Mouse (Mus musculus) stomach, embryonic 14.5 days (tissue): ENCODE measurements around the gene Tead2. TPM values are rescaled to one million over a fixed set of nuclear protein-coding genes. Genes with fewer than 3 reads are reported as not detected.

Source experiments
- ATAC-seq: fragments of 200-750 bp; cut with Nextera tagmentation; 2 replicates; pipeline ENCODE4 v1.8.0; 2017; ENCODE audit warnings: low read depth, moderate TSS enrichment; ENCODE audit not compliant: insufficient number of reproducible peaks, insufficient read depth, low FRiP score
- H3K27ac ChIP-seq: fragments of 300-500 bp; sonication (generic); 2 replicates; pipeline ENCODE4 v1.5.1; 2014; ENCODE audit warnings: mild to moderate bottlenecking, low read length, moderate library complexity, mixed read lengths
- H3K27me3 ChIP-seq: fragments of 300-500 bp; sonication (generic); 2 replicates; pipeline ENCODE4 v1.6.1; 2014; ENCODE audit warnings: low read length, control low read depth, mixed read lengths; ENCODE audit not compliant: control insufficient read depth, insufficient read depth
- H3K36me3 ChIP-seq: fragments of 300-500 bp; sonication (generic); 2 replicates; pipeline ENCODE4 v1.6.1; 2014; ENCODE audit warnings: mild to moderate bottlenecking, control low read depth, low read length, moderate library complexity, mixed read lengths; ENCODE audit not compliant: control insufficient read depth, insufficient read depth
- H3K4me1 ChIP-seq: fragments of 300-500 bp; sonication (generic); 2 replicates; pipeline ENCODE4 v1.6.1; 2014; ENCODE audit warnings: low read length, control low read depth, mixed read lengths; ENCODE audit not compliant: control insufficient read depth, insufficient read depth
- H3K4me2 ChIP-seq: fragments of 300-500 bp; sonication (generic); replicated peaks from 2 replicates; pipeline ENCODE4 v1.6.1; 2014; ENCODE audit warnings: low read depth, low read length, control low read depth
- H3K4me3 ChIP-seq: fragments of 300-500 bp; sonication (generic); 2 replicates; pipeline ENCODE4 v1.5.1; 2014; ENCODE audit warnings: low read depth, low read length, control low read depth
- H3K9ac ChIP-seq: fragments of 300-500 bp; sonication (generic); replicated peaks from 2 replicates; pipeline ENCODE4 v1.6.1; 2014; ENCODE audit warnings: low read depth, mild to moderate bottlenecking, control low read depth, low read length, moderate library complexity, mixed read lengths
- H3K9me3 ChIP-seq: fragments of 300-500 bp; sonication (generic); 2 replicates; pipeline ENCODE4 v1.6.1; 2016; ENCODE audit warnings: low read depth, low read length, control low read depth; ENCODE audit not compliant: control insufficient read depth
- WGBS: fragments of 180-500 bp; shearing (Covaris S2); extraction: QIAGEN DNeasy Blood & Tissue Kit; methylation state at CpG from one replicate; pipeline ENCODE4 v1.1.7; 2014; 5-methylcytosine and 5-hydroxymethylcytosine counted together
- polyA plus RNA-seq: library from polyadenylated mRNA; unstranded; fragments of >200 nt; fragmentation: Nextera tagmentation; extraction: Ambion mirVana; gene quantifications from 2 replicates; pipeline ENCODE4 v1.2.1, GENCODE M21; 2014

The Tead2 gene
- polyA plus RNA-seq, 1 experiment from 2014 or later = 167 TPM

- Histone ChIP-seq H3K4me2 (peak within 1 kb of the TSS; percentile 58), H3K36me3 (no peaks in the 10 kb centered on the region), H3K4me1 (no peaks in the 10 kb centered on the region), H3K4me3 (peak within 1 kb of the TSS; percentile 29), H3K27ac (no peak within 1 kb of the TSS), H3K9ac (no peak within 1 kb of the TSS), H3K27me3 (no peaks in the 10 kb centered on the region), H3K9me3 (no peaks in the 10 kb centered on the region)
- WGBS = 8% methylated on average over 43 of the region's 44 CpGs
- ATAC-seq = peak; percentile 95
Measured at GRCm38 (mm10) chr7:45204380-45205143, 11.0 kb upstream of the Tead2 start, which contains the start of gene Ccdc155. Gene Ccdc155, minus strand, starts transcription at chr7:45204892.

DNA sequence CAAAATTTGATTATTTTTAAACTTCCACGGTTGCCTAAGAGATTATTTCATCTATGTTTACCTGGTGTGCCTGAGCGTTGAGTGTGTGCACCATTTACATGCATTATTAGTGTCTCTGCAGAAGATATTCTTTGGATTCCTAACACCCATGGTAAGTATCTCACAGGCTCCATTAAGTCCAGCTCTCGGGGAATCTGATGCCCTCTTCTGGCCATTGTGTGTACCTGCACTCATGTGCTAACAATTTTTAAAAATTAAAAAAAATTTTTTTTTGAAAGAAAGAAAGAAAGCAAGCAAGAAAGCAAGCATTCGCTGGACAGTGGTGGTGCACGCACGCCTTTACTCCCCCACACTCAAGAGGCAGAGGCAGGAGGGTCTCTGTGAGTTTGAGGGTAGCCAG is 7.3 kb upstream of the Tead2 start:
- Histone ChIP-seq H3K27ac (no peak overlapping the region), H3K4me1 (0 out of 2 replicates have a peak, but pooled peaks cover 7% of the 10 kb centered on the region), H3K4me3 (no peak overlapping the region), H3K27me3 (no peaks in the 10 kb centered on the region), H3K36me3 (no peaks in the 10 kb centered on the region), H3K9me3 (no peaks in the 10 kb centered on the region), H3K4me2 (no peak overlapping the region), H3K9ac (no peak overlapping the region)
- no peak for ATAC-seq
- 81% methylated on average over 6 of the region's 6 CpGs for WGBS

GRCm38 (mm10) chr7:45211070-45211469 is 4.5 kb upstream of the Tead2 start:
- Histone ChIP-seq H3K27ac (no peak overlapping the region), H3K4me3 (no peak overlapping the region), H3K9ac (no peak overlapping the region), H3K4me1 (0 out of 2 replicates have a peak, but pooled peaks cover 11% of the 10 kb centered on the region), H3K4me2 (no peak overlapping the region), H3K9me3 (no peaks in the 10 kb centered on the region), H3K27me3 (no peaks in the 10 kb centered on the region), H3K36me3 (no peaks in the 10 kb centered on the region)
- 59% methylated on average over 10 of the region's 10 CpGs for WGBS
- no peak for ATAC-seq

GRCm38 (mm10) chr7:45211851-45212251 is 3.7 kb upstream of the Tead2 start, which contains the start of gene Dkkl1:
Gene Dkkl1, minus strand, starts transcription at chr7:45212147.
- Histone ChIP-seq H3K4me3 (0 out of 2 replicates have a peak within 1 kb of the TSS, but pooled peaks have one; percentile 7), H3K9me3 (no peaks in the 10 kb centered on the region), H3K27me3 (no peaks in the 10 kb centered on the region), H3K36me3 (no peaks in the 10 kb centered on the region), H3K4me2 (peak within 1 kb of the TSS; percentile 24), H3K4me1 (peaks cover 11% of the 10 kb centered on the region; the same call in 1 of the 2 replicates), H3K9ac (no peak within 1 kb of the TSS), H3K27ac (no peak within 1 kb of the TSS)
- ATAC-seq = no peak
- 4% methylated on average over 17 of the region's 17 CpGs for WGBS

GRCm38 (mm10) chr7:45212356-45212755 is 3.2 kb upstream of the Tead2 start:
- H3K9ac ChIP-seq = no peak overlapping the region
- ATAC-seq = no peak
- no peak overlapping the region for H3K4me3 ChIP-seq
- no peak overlapping the region for H3K27ac ChIP-seq
- H3K27me3 ChIP-seq = no peaks in the 10 kb centered on the region
- H3K4me2 ChIP-seq = no peak overlapping the region
- H3K4me1 ChIP-seq = peaks cover 16% of the 10 kb centered on the region
- H3K36me3 ChIP-seq = peaks cover 2% of the 10 kb centered on the region
- 69% methylated on average over 7 of the region's 7 CpGs for WGBS
- H3K9me3 ChIP-seq = no peaks in the 10 kb centered on the region

DNA sequence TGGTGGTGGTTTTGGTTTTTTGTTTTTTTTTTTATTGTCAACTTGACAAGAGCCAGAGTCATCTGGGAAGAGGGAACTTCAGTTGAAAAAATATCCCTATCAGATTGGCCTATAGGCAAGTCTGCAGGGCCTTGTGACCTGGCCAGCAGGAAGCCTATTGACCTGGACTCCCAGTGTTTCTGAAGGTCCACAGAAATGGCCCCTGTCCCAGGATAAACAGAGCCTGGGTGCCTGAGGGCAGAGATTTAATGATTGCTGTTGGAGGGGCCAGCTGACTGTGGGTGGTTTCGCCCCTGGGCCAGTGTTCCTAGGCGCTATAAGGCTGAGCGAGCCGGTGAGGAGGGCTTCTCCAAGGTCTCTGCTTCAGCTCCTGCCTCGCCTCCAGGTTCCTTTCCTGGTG is 1.8 kb upstream of the Tead2 start:
- Histone ChIP-seq H3K27ac (no peak overlapping the region), H3K4me1 (peaks cover 23% of the 10 kb centered on the region), H3K4me3 (no peak overlapping the region), H3K36me3 (peaks cover 15% of the 10 kb centered on the region), H3K9me3 (no peaks in the 10 kb centered on the region), H3K27me3 (no peaks in the 10 kb centered on the region), H3K4me2 (no peak overlapping the region), H3K9ac (no peak overlapping the region)
- WGBS = 67% methylated on average over 5 of the region's 5 CpGs
- ATAC-seq = no peak

DNA sequence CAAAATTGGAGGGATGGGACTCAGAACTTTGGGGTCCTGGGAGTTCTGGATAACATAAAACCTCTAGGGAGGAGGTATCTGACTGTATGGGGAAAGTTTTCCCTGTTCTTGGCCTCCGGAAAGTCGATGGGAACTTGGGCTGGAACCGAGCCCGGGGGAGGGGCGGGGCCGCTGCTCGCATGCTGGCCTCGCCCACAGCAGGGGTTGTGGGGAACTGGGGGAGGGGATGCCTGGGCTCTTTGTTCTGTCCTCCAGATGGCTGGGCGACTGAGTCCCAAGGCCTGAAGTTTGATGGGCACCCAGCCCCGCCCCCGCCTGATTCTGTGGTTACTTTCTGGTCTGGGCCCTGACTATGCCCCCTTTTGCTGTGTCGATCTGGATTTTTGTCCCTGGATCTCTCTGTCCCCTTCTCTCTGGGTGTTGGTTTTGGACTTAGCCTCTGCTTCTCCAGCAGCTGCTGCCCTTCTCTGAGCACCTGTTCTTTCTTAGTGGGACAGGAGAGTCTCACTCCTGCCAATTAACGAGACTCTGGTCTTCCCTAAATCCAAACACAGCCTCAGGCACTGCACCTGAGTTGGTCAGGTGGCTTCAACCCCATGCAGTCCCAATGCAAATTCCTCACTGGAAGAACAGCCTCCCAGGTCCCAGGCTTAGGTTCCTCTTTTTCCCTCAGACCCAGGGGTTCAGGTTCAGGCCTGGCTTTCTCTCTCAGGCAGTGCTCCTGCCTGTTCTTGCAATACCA is 1.1 kb downstream of the Tead2 start:
- Histone ChIP-seq H3K27me3 (no peaks in the 10 kb centered on the region), H3K4me3 (peak overlapping the region; percentile 71), H3K27ac (peak overlapping the region; percentile 89), H3K4me2 (peak overlapping the region; percentile 97), H3K9ac (peak overlapping the region; percentile 95), H3K9me3 (no peaks in the 10 kb centered on the region), H3K4me1 (peaks cover 20% of the 10 kb centered on the region), H3K36me3 (peaks cover 42% of the 10 kb centered on the region)
- ATAC-seq = peak; percentile 76
- 1% methylated on average over 13 of the region's 13 CpGs for WGBS

DNA sequence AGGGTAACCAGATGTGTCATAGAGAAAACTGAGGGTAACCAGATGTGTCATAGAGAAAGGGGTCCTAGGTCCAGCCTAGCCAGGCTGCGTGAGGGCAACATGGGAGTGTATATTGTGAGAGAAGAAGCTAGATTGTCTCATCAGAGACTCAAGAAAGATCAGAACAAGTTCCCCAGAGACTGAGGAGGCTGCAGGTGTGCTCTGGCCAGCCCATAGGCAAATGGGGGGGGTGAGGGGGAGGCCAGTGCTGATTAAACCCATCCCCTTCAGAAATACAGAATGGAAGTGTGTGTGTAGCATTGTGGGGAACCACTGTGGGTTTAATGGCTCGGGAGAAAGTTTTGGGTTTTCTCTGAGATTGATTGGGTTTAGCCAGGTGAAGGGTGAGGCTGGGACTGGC is 6.1 kb downstream of the Tead2 start:
- no peak for ATAC-seq
- Histone ChIP-seq H3K9me3 (no peaks in the 10 kb centered on the region), H3K36me3 (peaks cover 84% of the 10 kb centered on the region), H3K27ac (no peak overlapping the region), H3K4me2 (no peak overlapping the region), H3K9ac (no peak overlapping the region), H3K4me3 (no peak overlapping the region), H3K27me3 (no peaks in the 10 kb centered on the region), H3K4me1 (peaks cover 12% of the 10 kb centered on the region)
- WGBS = 68% methylated on average over 2 of the region's 2 CpGs
